ENCODE assay signal across 12 mouse cellular contexts in genomic region chr14:105016089-105016846, GRCm38 (mm10).
DNase-seq lines count a peak whose midpoint lies in the region; ATAC-seq lines count a peak whose summit lies in the region.
"Had no signal": no experiment of that assay in that cellular context is flagged by ENCODE, and none has a peak within 500 bp of the region (broad histone marks: within the 10 kb centered on the region; RNA-seq: fewer than 3 reads in every experiment).

No protein-coding gene starts in this region.

- no peaks in the 10 kb centered on the region for H3K9me3 ChIP-seq in forebrain, embryonic 12.5 days
- no peaks in the 10 kb centered on the region for H3K9me3 ChIP-seq in midbrain, embryonic 12.5 days
- H3K9me3 ChIP-seq in heart, embryonic 11.5 days (replicated peaks; ENCODE audit: control insufficient read depth, low read length), result no peaks in the 10 kb centered on the region

- peaks cover 5% of the 10 kb centered on the region; the same call in 1 of the 2 replicates for H3K4me1 ChIP-seq in forebrain, embryonic 12.5 days
- no peaks in the 10 kb centered on the region; the same call in 1 of the 2 replicates for H3K4me1 ChIP-seq in midbrain, embryonic 12.5 days
- H3K4me1 ChIP-seq in heart, embryonic 11.5 days (ENCODE audit: control insufficient read depth, insufficient read depth, low read length), result no peaks in the 10 kb centered on the region

- no peaks in the 10 kb centered on the region for H3K36me3 ChIP-seq in forebrain, embryonic 12.5 days (replicated peaks)
- no peaks in the 10 kb centered on the region for H3K36me3 ChIP-seq in midbrain, embryonic 12.5 days
- H3K36me3 ChIP-seq in heart, embryonic 11.5 days (ENCODE audit: control insufficient read depth, insufficient read depth, low read length), result no peaks in the 10 kb centered on the region

- peak overlapping the region; percentile 32 for H3K4me2 ChIP-seq in forebrain, embryonic 12.5 days
- H3K4me2 ChIP-seq in midbrain, embryonic 12.5 days (replicated peaks), result peak overlapping the region; percentile 36
- H3K4me2 ChIP-seq in heart, embryonic 11.5 days, result no peak overlapping the region

- peak; percentile 52; the same call in 1 of the 2 replicates for ATAC-seq in forebrain, embryonic 12.5 days (ENCODE audit: low FRiP score)
- ATAC-seq in midbrain, embryonic 12.5 days (ENCODE audit: low FRiP score, low read depth), result peak; percentile 38; the same call in 1 of the 2 replicates
- ATAC-seq in heart, embryonic 11.5 days (replicated peaks; ENCODE audit: insufficient number of reproducible peaks, low FRiP score, low TSS enrichment), result no peak

- WGBS in forebrain, embryonic 12.5 days, result 50% methylated on average over 17 of the region's 17 CpGs
- WGBS in midbrain, embryonic 12.5 days, result 23% methylated on average over 17 of the region's 17 CpGs
- 57% methylated on average over 17 of the region's 17 CpGs for WGBS in heart, embryonic 11.5 days (ENCODE audit: insufficient replicate concordance)

- H3K27ac ChIP-seq in forebrain, embryonic 12.5 days, result no peak overlapping the region
- no peak overlapping the region; the same call in 1 of the 2 replicates for H3K27ac ChIP-seq in midbrain, embryonic 12.5 days (replicated peaks)
- H3K27ac ChIP-seq in heart, embryonic 11.5 days (ENCODE audit: low read depth, low read length), result no peak overlapping the region

- no peak overlapping the region for H3K4me3 ChIP-seq in forebrain, embryonic 12.5 days (replicated peaks)
- H3K4me3 ChIP-seq in midbrain, embryonic 12.5 days, result no peak overlapping the region
- no peak overlapping the region for H3K4me3 ChIP-seq in heart, embryonic 11.5 days (ENCODE audit: low read depth, low read length)
- H3K4me3 ChIP-seq: myocyte had no signal

- H3K27me3 ChIP-seq in forebrain, embryonic 12.5 days, result no peaks in the 10 kb centered on the region
- no peaks in the 10 kb centered on the region for H3K27me3 ChIP-seq in midbrain, embryonic 12.5 days
- no peaks in the 10 kb centered on the region for H3K27me3 ChIP-seq in heart, embryonic 11.5 days (ENCODE audit: control insufficient read depth, insufficient read depth, low read length)

- no peak overlapping the region for H3K9ac ChIP-seq in forebrain, embryonic 12.5 days
- no peak overlapping the region for H3K9ac ChIP-seq in midbrain, embryonic 12.5 days (replicated peaks)
- H3K9ac ChIP-seq in heart, embryonic 11.5 days (ENCODE audit: low read depth, low read length), result no peak overlapping the region

- DNase-seq in right cerebral cortex, adult 18-20 months, result peak; percentile 2
- no peak for DNase-seq in right cerebral cortex, postnatal 14 days
- DNase-seq in gastrocnemius, adult 8-10 months (ENCODE audit: low spot score in 2 of 2), result no peak
- no peak for DNase-seq in heart, postnatal 4 days
- DNase-seq: adrenal gland, adult 2 months; cerebellum, adult 9-11 months; gastrocnemius, postnatal 10 days; thymus, postnatal 25 days had no signal
